Mouse (Mus musculus): ENCODE results near the gene Helq. TPM values are rescaled to one million over a fixed set of nuclear protein-coding genes. Genes with fewer than 3 reads are reported as not detected.

The Helq gene
- polyA plus RNA-seq (2012; rRNA removed), result 37.6 and 38.1 TPM in 2 replicates

- DNase-seq (ENCODE audit: extremely low spot score in 1 of 2, low spot score in 1 of 2), result peak; percentile 86 to 96
Observed at GRCm38 (mm10) chr5:100798165-100798860, at the start of gene Helq, which contains the start of gene Mrps18c. Helq (minus strand) TSS chr5:100798598. Mrps18c (plus strand) TSS chr5:100798627.

GRCm38 (mm10) chr5:100847143-100847542 is 48.7 kb upstream of the Helq start:
- no peak for DNase-seq (ENCODE audit: extremely low spot score in 1 of 2, low spot score in 1 of 2)

- no peak for DNase-seq (ENCODE audit: extremely low spot score in 1 of 2, low spot score in 1 of 2)
Observed at GRCm38 (mm10) chr5:100846599-100846920, 48.2 kb upstream of the Helq start.

- DNase-seq (ENCODE audit: extremely low spot score in 1 of 2, low spot score in 1 of 2), result peak; percentile 3 to 62
Observed at GRCm38 (mm10) chr5:100845848-100846598, 47.6 kb upstream of the Helq start.

DNA sequence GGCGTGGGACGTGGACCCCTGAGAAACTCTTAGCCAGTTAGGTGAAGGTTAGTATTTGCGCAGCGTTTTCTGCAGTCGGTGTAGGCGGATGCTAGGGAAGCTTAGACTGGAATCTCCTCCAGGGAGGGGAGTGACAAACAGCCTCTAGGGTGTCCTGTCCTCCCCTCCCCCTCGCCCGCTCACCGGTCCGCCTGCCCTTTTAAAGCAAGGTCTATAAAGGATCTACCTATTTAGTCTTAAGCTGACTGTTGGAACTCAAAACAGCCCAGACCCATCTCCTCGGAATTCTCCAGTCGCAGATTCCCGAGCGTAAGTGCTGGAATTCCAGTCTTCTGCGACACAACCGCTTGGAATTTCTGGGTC is 47.1 kb upstream of the Helq start, which contains the start of gene Gpat3:
TSS of gene Gpat3 (plus strand) at position 229 of the 363 bp plus-strand sequence.
- DNase-seq (ENCODE audit: extremely low spot score in 1 of 2, low spot score in 1 of 2), result peak; percentile 10 to 41

DNA sequence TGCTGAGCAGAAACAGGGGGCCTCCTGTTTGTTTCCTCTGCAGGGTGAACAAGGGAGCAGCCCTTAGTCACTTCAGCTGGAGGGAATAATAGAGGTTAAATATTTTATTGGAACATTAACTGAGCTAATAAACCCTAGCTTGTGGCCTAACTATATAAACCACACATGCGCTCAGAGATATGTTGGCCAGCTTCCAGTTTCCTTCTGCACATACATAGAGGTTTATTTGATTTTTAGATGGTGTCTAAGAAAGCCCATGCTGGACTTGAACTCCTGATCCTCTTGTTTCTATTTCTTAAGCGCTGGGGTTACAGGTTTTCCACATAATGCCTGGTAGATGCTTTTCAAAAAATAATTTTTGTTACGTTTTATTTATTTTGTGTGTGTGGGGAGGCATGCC is 46.1 kb upstream of the Helq start:
- DNase-seq (ENCODE audit: extremely low spot score in 1 of 2, low spot score in 1 of 2), result no peak

- no peak for DNase-seq (ENCODE audit: extremely low spot score in 1 of 2, low spot score in 1 of 2)
Observed at GRCm38 (mm10) chr5:100837907-100838306, 39.5 kb upstream of the Helq start.

DNA sequence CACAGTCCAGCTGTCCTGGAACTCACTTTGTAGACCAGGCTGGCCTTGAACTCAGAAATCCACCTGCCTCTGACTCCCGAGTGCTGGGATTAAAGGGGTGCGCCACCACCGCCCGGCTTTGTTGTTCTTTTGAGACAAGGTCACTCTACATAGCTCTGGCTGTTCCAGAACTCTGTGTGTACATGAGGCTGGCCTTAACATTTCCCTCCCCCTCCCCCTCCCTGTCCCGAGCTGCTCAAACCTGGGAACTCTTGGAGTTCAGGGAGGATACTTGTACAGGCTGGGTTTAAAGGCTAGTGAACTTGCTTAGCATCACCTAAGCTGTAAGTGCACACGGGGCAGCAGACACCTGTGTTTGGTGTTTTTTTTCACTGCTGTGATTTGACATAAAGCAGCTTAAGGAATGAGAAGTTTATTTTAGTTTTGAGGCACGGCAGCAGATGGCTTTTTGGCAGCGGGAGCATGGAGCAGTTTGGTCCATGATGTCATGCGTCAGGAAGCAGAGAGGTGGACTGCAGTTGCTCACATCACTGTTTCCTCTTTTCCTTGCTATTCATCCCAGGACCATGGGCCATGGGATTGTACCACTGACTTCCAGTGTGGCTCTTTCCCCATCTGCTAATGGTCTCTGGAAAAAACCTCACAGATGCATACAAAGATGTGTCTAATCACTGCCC is 37.6 kb upstream of the Helq start:
- DNase-seq (ENCODE audit: extremely low spot score in 1 of 2, low spot score in 1 of 2), result no peak

GRCm38 (mm10) chr5:100833841-100834240 is 35.4 kb upstream of the Helq start:
- DNase-seq (ENCODE audit: extremely low spot score in 1 of 2, low spot score in 1 of 2), result no peak

GRCm38 (mm10) chr5:100832680-100833079 is 34.3 kb upstream of the Helq start:
- DNase-seq (ENCODE audit: extremely low spot score in 1 of 2, low spot score in 1 of 2), result no peak

GRCm38 (mm10) chr5:100828701-100829100 is 30.3 kb upstream of the Helq start:
- DNase-seq (ENCODE audit: extremely low spot score in 1 of 2, low spot score in 1 of 2), result no peak

- DNase-seq (ENCODE audit: extremely low spot score in 1 of 2, low spot score in 1 of 2), result peak in 1 of 2 experiments; percentile 18
Observed at GRCm38 (mm10) chr5:100826531-100826930, 28.1 kb upstream of the Helq start.

DNA sequence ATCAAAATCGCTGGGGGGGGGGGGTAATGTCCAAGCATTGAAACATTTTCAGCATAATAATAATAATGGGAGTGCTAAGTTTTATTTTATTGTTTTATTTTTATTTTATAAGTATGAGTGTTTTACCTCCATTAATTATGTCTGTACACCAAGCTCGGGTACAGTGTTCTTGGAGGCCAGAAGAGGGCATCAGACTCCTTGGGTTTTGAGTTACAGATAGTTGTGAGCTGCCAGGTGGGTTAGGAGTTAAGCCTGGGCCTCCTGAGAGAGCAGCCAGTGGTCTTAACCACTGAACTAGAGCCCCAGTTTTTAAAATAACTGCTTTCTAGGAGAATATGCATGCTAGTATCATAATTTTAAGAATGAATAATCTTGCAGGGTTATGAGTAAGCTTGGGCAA is 27.6 kb upstream of the Helq start:
- peak in 1 of 2 experiments; percentile 15 for DNase-seq (ENCODE audit: extremely low spot score in 1 of 2, low spot score in 1 of 2)

DNA sequence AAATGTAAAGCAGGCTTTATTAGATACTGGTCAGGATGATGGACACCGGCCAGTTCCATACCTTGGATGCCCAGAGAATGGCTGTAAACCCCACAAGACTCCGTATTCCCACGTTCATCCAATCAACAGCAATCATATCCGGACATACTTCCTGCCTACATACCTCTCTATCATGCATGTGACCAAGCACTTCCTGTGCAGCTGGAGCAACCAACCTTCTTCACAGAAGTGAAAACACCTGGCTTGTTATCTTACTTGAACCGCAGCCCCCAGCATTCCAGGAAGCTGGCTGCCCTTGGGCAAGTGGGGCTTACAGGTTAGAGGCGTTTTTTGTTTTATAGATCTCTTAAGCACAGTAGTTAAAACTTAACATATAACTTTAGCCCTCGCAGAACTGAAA is 24.4 kb upstream of the Helq start:
- no peak for DNase-seq (ENCODE audit: extremely low spot score in 1 of 2, low spot score in 1 of 2)

GRCm38 (mm10) chr5:100821375-100821774 is 23.0 kb upstream of the Helq start:
- DNase-seq (ENCODE audit: extremely low spot score in 1 of 2, low spot score in 1 of 2), result no peak

GRCm38 (mm10) chr5:100820483-100821184 is 22.2 kb upstream of the Helq start, which contains the start of gene Abraxas1:
Abraxas1 (minus strand) TSS chr5:100820965.
- DNase-seq (ENCODE audit: extremely low spot score in 1 of 2, low spot score in 1 of 2), result peak; percentile 60 to 91

- DNase-seq (ENCODE audit: extremely low spot score in 1 of 2, low spot score in 1 of 2), result no peak
Observed at GRCm38 (mm10) chr5:100819568-100820480, 21.4 kb upstream of the Helq start.

DNA sequence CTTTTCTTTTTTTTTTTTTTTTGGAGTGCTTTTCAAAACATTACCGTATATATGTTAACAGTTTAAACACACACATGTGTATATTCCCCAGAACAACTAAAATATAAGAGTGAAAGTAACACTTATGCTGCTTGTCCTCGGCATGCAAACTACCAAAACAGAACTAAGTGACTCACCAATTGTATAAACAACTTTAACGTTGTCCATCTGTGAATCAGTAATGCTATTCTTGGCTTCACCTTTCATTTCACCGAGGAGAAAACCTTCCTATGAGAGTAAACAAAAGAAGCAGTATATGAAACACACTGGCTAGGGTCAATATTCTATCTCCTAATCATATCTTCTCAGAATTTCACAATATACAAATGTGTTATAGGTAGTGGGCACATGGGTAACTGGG is 19.9 kb upstream of the Helq start:
- no peak for DNase-seq (ENCODE audit: extremely low spot score in 1 of 2, low spot score in 1 of 2)

- DNase-seq (ENCODE audit: extremely low spot score in 1 of 2, low spot score in 1 of 2), result no peak
Observed at GRCm38 (mm10) chr5:100794084-100794483, 4.3 kb downstream of the Helq start.

- DNase-seq (ENCODE audit: extremely low spot score in 1 of 2, low spot score in 1 of 2), result no peak
Observed at GRCm38 (mm10) chr5:100792261-100792660, 6.1 kb downstream of the Helq start.
